Mouse (Mus musculus): ENCODE data around the gene Ptpro. TPM values are rescaled to one million over a fixed set of nuclear protein-coding genes. Genes with fewer than 3 reads are reported as not detected.

Ptpro gene
- total and polyA plus RNA-seq, 2 experiments, result 0.51 to 0.65 TPM

GRCm38 (mm10) chr6:137268019-137268418 lies 15.9 kb downstream of the Ptpro start:
- TF ChIP-seq CTCF (IDR thresholded peaks at IDR 0.05; ENCODE audit: low read depth, low read length) (no peak), POLR2A (IDR thresholded peaks at IDR 0.05; ENCODE audit: extremely low read depth, insufficient read depth, low read length) (no peak)
- Histone ChIP-seq H3K79me2 (ENCODE audit: control insufficient read depth, insufficient read depth, low read length) (no peaks in the 10 kb centered on the region), H3K4me3 (ENCODE audit: insufficient read depth, low read depth, low read length) (no peak overlapping the region), H3K9ac (ENCODE audit: low read depth, low read length) (no peak overlapping the region), H3K4me1 (ENCODE audit: control insufficient read depth, insufficient read depth, low read length) (no peaks in the 10 kb centered on the region), H3K27me3 (ENCODE audit: control insufficient read depth, insufficient read depth, low read length) (no peaks in the 10 kb centered on the region), H3K36me3 (ENCODE audit: control insufficient read depth, insufficient read depth, low read length) (no peaks in the 10 kb centered on the region), H3K27ac (replicated peaks; ENCODE audit: insufficient read depth, low read depth, low read length) (no peak overlapping the region)
- 71% methylated on average over 8 of the region's 8 CpGs for WGBS
- DNase-seq (ENCODE audit: extremely low read depth, low read depth, low spot score), result no peak

GRCm38 (mm10) chr6:137268592-137268991 lies 16.5 kb downstream of the Ptpro start:
- WGBS, result 81% methylated on average over 10 of the region's 10 CpGs
- H3K79me2 ChIP-seq (ENCODE audit: control insufficient read depth, insufficient read depth, low read length), result no peaks in the 10 kb centered on the region
- H3K27me3 ChIP-seq (ENCODE audit: control insufficient read depth, insufficient read depth, low read length), result no peaks in the 10 kb centered on the region
- H3K9ac ChIP-seq (ENCODE audit: low read depth, low read length), result no peak overlapping the region
- no peak overlapping the region for H3K4me3 ChIP-seq (ENCODE audit: insufficient read depth, low read depth, low read length)
- no peaks in the 10 kb centered on the region for H3K4me1 ChIP-seq (ENCODE audit: control insufficient read depth, insufficient read depth, low read length)
- no peak for DNase-seq (ENCODE audit: extremely low read depth, low read depth, low spot score)
- no peak overlapping the region for H3K27ac ChIP-seq (replicated peaks; ENCODE audit: insufficient read depth, low read depth, low read length)
- TF ChIP-seq POLR2A (IDR thresholded peaks at IDR 0.05; ENCODE audit: extremely low read depth, insufficient read depth, low read length) (no peak), CTCF (IDR thresholded peaks at IDR 0.05; ENCODE audit: low read depth, low read length) (no peak)
- no peaks in the 10 kb centered on the region for H3K36me3 ChIP-seq (ENCODE audit: control insufficient read depth, insufficient read depth, low read length)

- no peaks in the 10 kb centered on the region for H3K27me3 ChIP-seq (ENCODE audit: control insufficient read depth, insufficient read depth, low read length)
- no peak overlapping the region for H3K9ac ChIP-seq (ENCODE audit: low read depth, low read length)
- H3K4me3 ChIP-seq (ENCODE audit: insufficient read depth, low read depth, low read length), result no peak overlapping the region
- H3K36me3 ChIP-seq (ENCODE audit: control insufficient read depth, insufficient read depth, low read length), result no peaks in the 10 kb centered on the region
- no peak overlapping the region for H3K27ac ChIP-seq (replicated peaks; ENCODE audit: insufficient read depth, low read depth, low read length)
- H3K79me2 ChIP-seq (ENCODE audit: control insufficient read depth, insufficient read depth, low read length), result no peaks in the 10 kb centered on the region
- no peak for DNase-seq (ENCODE audit: extremely low read depth, low read depth, low spot score)
- WGBS, result 88% methylated on average over 8 of the region's 8 CpGs
- no peaks in the 10 kb centered on the region for H3K4me1 ChIP-seq (ENCODE audit: control insufficient read depth, insufficient read depth, low read length)
- no peak for TF ChIP-seq POLR2A (IDR thresholded peaks at IDR 0.05; ENCODE audit: extremely low read depth, insufficient read depth, low read length)
- TF ChIP-seq CTCF (IDR thresholded peaks at IDR 0.05; ENCODE audit: low read depth, low read length), result no peak
These were observed 20.4 kb downstream of the Ptpro start for GRCm38 (mm10) chr6:137272513-137272912.

- Histone ChIP-seq H3K79me2 (ENCODE audit: control insufficient read depth, insufficient read depth, low read length) (no peaks in the 10 kb centered on the region), H3K27ac (replicated peaks; ENCODE audit: insufficient read depth, low read depth, low read length) (no peak overlapping the region), H3K4me1 (ENCODE audit: control insufficient read depth, insufficient read depth, low read length) (no peaks in the 10 kb centered on the region), H3K36me3 (ENCODE audit: control insufficient read depth, insufficient read depth, low read length) (no peaks in the 10 kb centered on the region), H3K27me3 (ENCODE audit: control insufficient read depth, insufficient read depth, low read length) (no peaks in the 10 kb centered on the region), H3K9ac (ENCODE audit: low read depth, low read length) (no peak overlapping the region), H3K4me3 (ENCODE audit: insufficient read depth, low read depth, low read length) (no peak overlapping the region)
- TF ChIP-seq CTCF (IDR thresholded peaks at IDR 0.05; ENCODE audit: low read depth, low read length) (no peak), POLR2A (IDR thresholded peaks at IDR 0.05; ENCODE audit: extremely low read depth, insufficient read depth, low read length) (no peak)
- 74% methylated on average over 12 of the region's 12 CpGs for WGBS
- DNase-seq (ENCODE audit: extremely low read depth, low read depth, low spot score), result no peak
These were observed 25.5 kb downstream of the Ptpro start for GRCm38 (mm10) chr6:137277587-137277994.

- DNase-seq (ENCODE audit: extremely low read depth, low read depth, low spot score), result no peak
- no peak overlapping the region for H3K9ac ChIP-seq (ENCODE audit: low read depth, low read length)
- no peak overlapping the region for H3K4me3 ChIP-seq (ENCODE audit: insufficient read depth, low read depth, low read length)
- 89% methylated on average over 7 of the region's 7 CpGs for WGBS
- TF ChIP-seq POLR2A (IDR thresholded peaks at IDR 0.05; ENCODE audit: extremely low read depth, insufficient read depth, low read length) (no peak), CTCF (IDR thresholded peaks at IDR 0.05; ENCODE audit: low read depth, low read length) (no peak)
- H3K36me3 ChIP-seq (ENCODE audit: control insufficient read depth, insufficient read depth, low read length), result no peaks in the 10 kb centered on the region
- H3K27ac ChIP-seq (replicated peaks; ENCODE audit: insufficient read depth, low read depth, low read length), result no peak overlapping the region
- no peaks in the 10 kb centered on the region for H3K4me1 ChIP-seq (ENCODE audit: control insufficient read depth, insufficient read depth, low read length)
- no peaks in the 10 kb centered on the region for H3K79me2 ChIP-seq (ENCODE audit: control insufficient read depth, insufficient read depth, low read length)
- no peaks in the 10 kb centered on the region for H3K27me3 ChIP-seq (ENCODE audit: control insufficient read depth, insufficient read depth, low read length)
These were observed 27.5 kb downstream of the Ptpro start for GRCm38 (mm10) chr6:137279576-137279975.

- no peak for DNase-seq (ENCODE audit: extremely low read depth, low read depth, low spot score)
- no peaks in the 10 kb centered on the region for H3K36me3 ChIP-seq (ENCODE audit: control insufficient read depth, insufficient read depth, low read length)
- H3K79me2 ChIP-seq (ENCODE audit: control insufficient read depth, insufficient read depth, low read length), result no peaks in the 10 kb centered on the region
- no peak overlapping the region for H3K27ac ChIP-seq (replicated peaks; ENCODE audit: insufficient read depth, low read depth, low read length)
- H3K4me3 ChIP-seq (ENCODE audit: insufficient read depth, low read depth, low read length), result no peak overlapping the region
- no peaks in the 10 kb centered on the region for H3K4me1 ChIP-seq (ENCODE audit: control insufficient read depth, insufficient read depth, low read length)
- H3K9ac ChIP-seq (ENCODE audit: low read depth, low read length), result no peak overlapping the region
- TF ChIP-seq CTCF (IDR thresholded peaks at IDR 0.05; ENCODE audit: low read depth, low read length) (no peak), POLR2A (IDR thresholded peaks at IDR 0.05; ENCODE audit: extremely low read depth, insufficient read depth, low read length) (no peak)
- no peaks in the 10 kb centered on the region for H3K27me3 ChIP-seq (ENCODE audit: control insufficient read depth, insufficient read depth, low read length)
- WGBS, result 80% methylated on average over 6 of the region's 6 CpGs
These were observed 29.5 kb downstream of the Ptpro start for GRCm38 (mm10) chr6:137281541-137282049.

Measured in liver, adult 2 months (tissue).